Mouse (Mus musculus) intestine, embryonic 14.5 days (tissue): ENCODE results near the gene Birc6. TPM values are rescaled to one million over a fixed set of nuclear protein-coding genes. Genes with fewer than 3 reads are reported as not detected.

ENCODE experiments used
- ATAC-seq: fragments of 200-750 bp; cut with Nextera tagmentation; replicated peaks from 2 replicates; pipeline ENCODE4 v1.8.0; 2017; ENCODE audit warnings: low read depth, moderate number of reproducible peaks, moderate TSS enrichment, moderate library complexity; ENCODE audit not compliant: low FRiP score, low TSS enrichment
- DNase-seq: peaks from one replicate; pipeline ENCODE4 v3.0.0-alpha.2; 2018; ENCODE audit warnings: low spot score
- H3K27ac ChIP-seq: fragments of 300-500 bp; sonication (generic); 2 replicates; pipeline ENCODE4 v1.5.1; 2014; ENCODE audit warnings: low read depth, mild to moderate bottlenecking, control low read depth
- H3K27me3 ChIP-seq: fragments of 300-500 bp; sonication (generic); replicated peaks from 2 replicates; pipeline ENCODE4 v1.6.1; 2014; ENCODE audit warnings: low read length, control low read depth; ENCODE audit not compliant: control insufficient read depth, insufficient read depth
- H3K36me3 ChIP-seq: fragments of 300-500 bp; sonication (generic); 2 replicates; pipeline ENCODE4 v1.6.1; 2014; ENCODE audit warnings: low read length, control low read depth; ENCODE audit not compliant: control insufficient read depth, insufficient read depth
- H3K4me1 ChIP-seq: fragments of 300-500 bp; sonication (generic); replicated peaks from 2 replicates; pipeline ENCODE4 v1.6.1; 2014; ENCODE audit warnings: low read length, control low read depth, mixed read lengths; ENCODE audit not compliant: control insufficient read depth, insufficient read depth
- H3K4me2 ChIP-seq: fragments of 300-500 bp; sonication (generic); 2 replicates; pipeline ENCODE4 v1.6.1; 2014; ENCODE audit warnings: low read length
- H3K4me3 ChIP-seq: fragments of 300-500 bp; sonication (generic); 2 replicates; pipeline ENCODE4 v1.5.1; 2014; ENCODE audit warnings: low read depth, low read length, control low read depth, mixed read lengths
- H3K9ac ChIP-seq: fragments of 300-500 bp; sonication (generic); 2 replicates; pipeline ENCODE4 v1.6.1; 2014; ENCODE audit warnings: mild to moderate bottlenecking, low read length
- H3K9me3 ChIP-seq: fragments of 300-500 bp; sonication (generic); 2 replicates; pipeline ENCODE4 v1.6.1; 2016; ENCODE audit warnings: low read length, control low read depth; ENCODE audit not compliant: control insufficient read depth
- WGBS: fragments of 180-500 bp; shearing (Covaris S2); extraction: QIAGEN DNeasy Blood & Tissue Kit; methylation state at CpG from one replicate; pipeline ENCODE4 v1.1.7; 2014; 5-methylcytosine and 5-hydroxymethylcytosine counted together
- polyA plus RNA-seq: library from polyadenylated mRNA; unstranded; fragments of >200 nt; fragmentation: Nextera tagmentation; extraction: Ambion mirVana; gene quantifications from 2 replicates; pipeline ENCODE4 v1.2.1, GENCODE M21; 2014

The Birc6 gene
- polyA plus RNA-seq, 1 experiment from 2014 or later: 109 TPM

GRCm38 (mm10) chr17:74706593-74706992 is 178.5 kb downstream of the Birc6 start:
- Histone ChIP-seq H3K4me3 (no peak overlapping the region), H3K9me3 (no peaks in the 10 kb centered on the region), H3K9ac (no peak overlapping the region), H3K27ac (no peak overlapping the region), H3K4me2 (no peak overlapping the region), H3K36me3 (peaks cover 23% of the 10 kb centered on the region), H3K4me1 (no peaks in the 10 kb centered on the region), H3K27me3 (no peaks in the 10 kb centered on the region)
- no peak for DNase-seq
- ATAC-seq: no peak

GRCm38 (mm10) chr17:74707637-74708152 is 179.6 kb downstream of the Birc6 start:
- ATAC-seq: no peak
- H3K27ac ChIP-seq: no peak overlapping the region
- DNase-seq: no peak
- peaks cover 15% of the 10 kb centered on the region for H3K36me3 ChIP-seq
- H3K9ac ChIP-seq: no peak overlapping the region
- H3K4me1 ChIP-seq: no peaks in the 10 kb centered on the region
- no peak overlapping the region for H3K4me3 ChIP-seq
- H3K27me3 ChIP-seq: no peaks in the 10 kb centered on the region
- H3K9me3 ChIP-seq: no peaks in the 10 kb centered on the region
- 85% methylated on average over 7 of the region's 7 CpGs for WGBS
- H3K4me2 ChIP-seq: no peak overlapping the region

GRCm38 (mm10) chr17:74710731-74711130 is 182.6 kb downstream of the Birc6 start:
- no peaks in the 10 kb centered on the region for H3K4me1 ChIP-seq
- H3K4me2 ChIP-seq: no peak overlapping the region
- ATAC-seq: no peak
- 69% methylated on average over 4 of the region's 4 CpGs for WGBS
- H3K27me3 ChIP-seq: no peaks in the 10 kb centered on the region
- no peak for DNase-seq
- no peak overlapping the region for H3K27ac ChIP-seq
- H3K36me3 ChIP-seq: no peaks in the 10 kb centered on the region
- no peaks in the 10 kb centered on the region for H3K9me3 ChIP-seq
- H3K9ac ChIP-seq: no peak overlapping the region
- no peak overlapping the region for H3K4me3 ChIP-seq

- Histone ChIP-seq H3K9ac (no peak overlapping the region), H3K4me3 (no peak overlapping the region), H3K36me3 (no peaks in the 10 kb centered on the region), H3K9me3 (no peaks in the 10 kb centered on the region), H3K4me1 (no peaks in the 10 kb centered on the region; the same call in 1 of the 2 replicates), H3K27ac (no peak overlapping the region), H3K4me2 (no peak overlapping the region), H3K27me3 (no peaks in the 10 kb centered on the region)
- ATAC-seq (no peak), DNase-seq (no peak)
- 86% methylated on average over 8 of the region's 8 CpGs for WGBS
Measured at GRCm38 (mm10) chr17:74711627-74712026, 183.5 kb downstream of the Birc6 start.

GRCm38 (mm10) chr17:74715128-74715527 is 187.0 kb downstream of the Birc6 start:
- H3K36me3 ChIP-seq: no peaks in the 10 kb centered on the region
- 54% methylated on average over 3 of the region's 3 CpGs for WGBS
- peaks cover 4% of the 10 kb centered on the region; the same call in 1 of the 2 replicates for H3K4me1 ChIP-seq
- no peak overlapping the region for H3K9ac ChIP-seq
- no peak overlapping the region for H3K4me3 ChIP-seq
- no peaks in the 10 kb centered on the region for H3K27me3 ChIP-seq
- no peak overlapping the region for H3K4me2 ChIP-seq
- DNase-seq (no peak), ATAC-seq (no peak)
- no peaks in the 10 kb centered on the region for H3K9me3 ChIP-seq
- no peak overlapping the region for H3K27ac ChIP-seq

- H3K27ac ChIP-seq: no peak overlapping the region
- H3K9ac ChIP-seq: no peak overlapping the region
- no peak overlapping the region for H3K4me2 ChIP-seq
- WGBS: 27% methylated on average over 1 of the region's 1 CpGs
- H3K36me3 ChIP-seq: 0 out of 2 replicates have a peak, but pooled peaks cover under 1% of the 10 kb centered on the region
- H3K4me1 ChIP-seq: peaks cover 4% of the 10 kb centered on the region; the same call in 1 of the 2 replicates
- no peaks in the 10 kb centered on the region for H3K9me3 ChIP-seq
- DNase-seq (no peak), ATAC-seq (no peak)
- H3K4me3 ChIP-seq: no peak overlapping the region
- no peaks in the 10 kb centered on the region for H3K27me3 ChIP-seq
Measured at GRCm38 (mm10) chr17:74715724-74716123, 187.6 kb downstream of the Birc6 start.

GRCm38 (mm10) chr17:74716643-74717042 is 188.5 kb downstream of the Birc6 start:
- no peak overlapping the region for H3K27ac ChIP-seq
- no peaks in the 10 kb centered on the region for H3K27me3 ChIP-seq
- H3K4me1 ChIP-seq: peaks cover 4% of the 10 kb centered on the region; the same call in 1 of the 2 replicates
- no peak for DNase-seq
- 29% methylated on average over 3 of the region's 3 CpGs for whole genome bisulfite sequencing
- no peak overlapping the region for H3K4me3 ChIP-seq
- H3K9me3 ChIP-seq: no peaks in the 10 kb centered on the region
- peak overlapping the region; percentile 72 for H3K4me2 ChIP-seq
- peaks cover 9% of the 10 kb centered on the region for H3K36me3 ChIP-seq
- ATAC-seq: no peak
- no peak overlapping the region for H3K9ac ChIP-seq

- H3K4me2 ChIP-seq: peak overlapping the region; percentile 72
- H3K36me3 ChIP-seq: peaks cover 15% of the 10 kb centered on the region
- peak overlapping the region; percentile 56 for H3K4me3 ChIP-seq
- peaks cover 4% of the 10 kb centered on the region; the same call in 1 of the 2 replicates for H3K4me1 ChIP-seq
- peak overlapping the region; percentile 53 for H3K9ac ChIP-seq
- DNase-seq: no peak
- WGBS: 8% methylated on average over 14 of the region's 14 CpGs
- ATAC-seq: no peak; the same call in 1 of the 2 replicates
- no peaks in the 10 kb centered on the region for H3K27me3 ChIP-seq
- H3K9me3 ChIP-seq: no peaks in the 10 kb centered on the region
- peak overlapping the region; percentile 54; the same call in 1 of the 2 replicates for H3K27ac ChIP-seq
Measured at GRCm38 (mm10) chr17:74717091-74717617, 189.1 kb downstream of the Birc6 start.

GRCm38 (mm10) chr17:74717618-74718151 is 189.6 kb downstream of the Birc6 start, which contains the start of gene Ttc27:
Gene Ttc27 (plus strand): TSS chr17:74717732.
- ATAC-seq (peak; percentile 89), DNase-seq (peak; percentile 96)
- peaks cover 4% of the 10 kb centered on the region; the same call in 1 of the 2 replicates for H3K4me1 ChIP-seq
- H3K4me3 ChIP-seq: peak within 1 kb of the TSS; percentile 56
- peak within 1 kb of the TSS; percentile 53 for H3K9ac ChIP-seq
- H3K9me3 ChIP-seq: no peaks in the 10 kb centered on the region
- WGBS: under 1% methylated on average over 31 of the region's 31 CpGs
- H3K36me3 ChIP-seq: peaks cover 20% of the 10 kb centered on the region
- peak within 1 kb of the TSS; percentile 72 for H3K4me2 ChIP-seq
- no peaks in the 10 kb centered on the region for H3K27me3 ChIP-seq
- peak within 1 kb of the TSS; percentile 54; the same call in 1 of the 2 replicates for H3K27ac ChIP-seq
